21 mouse cellular contexts compared by ENCODE assay signal in the genomic region with DNA sequence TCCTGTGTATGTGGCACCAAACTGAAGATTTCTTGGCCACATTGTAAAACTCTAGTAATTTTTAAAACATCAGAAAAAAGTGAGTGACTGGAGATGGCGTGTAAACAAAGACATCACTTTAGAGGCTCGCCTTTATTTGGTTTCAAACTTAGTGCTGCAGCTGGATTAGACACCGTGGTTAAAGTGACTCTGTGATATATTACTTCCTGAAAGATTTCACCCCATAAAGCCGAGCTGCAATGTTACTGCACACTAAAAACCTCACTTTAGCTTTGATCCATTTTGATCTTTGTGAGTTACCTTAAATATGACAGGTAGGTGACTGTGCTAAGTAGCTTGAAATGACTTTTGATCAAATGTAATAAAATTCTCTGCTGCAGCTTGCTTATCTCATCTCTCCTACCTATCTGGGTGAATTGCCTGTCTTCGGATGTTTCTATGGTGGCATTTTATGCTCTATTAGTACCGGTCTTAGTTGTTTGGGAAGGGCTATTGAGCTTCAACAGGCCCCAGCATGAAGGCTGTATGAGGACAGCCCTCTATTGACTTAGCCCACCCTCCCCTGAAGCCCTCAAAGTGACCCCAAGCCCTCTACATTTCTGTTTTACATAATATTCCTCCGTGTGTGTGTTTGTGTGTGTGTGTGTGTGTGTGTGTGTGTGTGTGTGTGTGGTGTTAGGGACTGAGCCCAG. TPM values are rescaled to one million over a fixed set of nuclear protein-coding genes. Genes with fewer than 3 reads are reported as not detected.
DNase-seq lines count a peak whose midpoint lies in the region; ATAC-seq and TF ChIP-seq lines count a peak whose summit lies in the region.
"Had no signal": no experiment of that assay in that cellular context is flagged by ENCODE, and none has a peak within 500 bp of the region (broad histone marks: within the 10 kb centered on the region; RNA-seq: fewer than 3 reads in every experiment).

No protein-coding gene starts in this region.

- TF ChIP-seq CTCF in lung, embryonic 14.5 days (IDR thresholded peaks at IDR 0.05; ENCODE audit: low read depth), result no peak

- no peaks in the 10 kb centered on the region for H3K27me3 ChIP-seq in lung, embryonic 14.5 days (ENCODE audit: insufficient read depth, low read length)
- H3K27me3 ChIP-seq in midbrain, embryonic 11.5 days (ENCODE audit: control insufficient read depth, insufficient read depth, low read length), result no peaks in the 10 kb centered on the region
- H3K27me3 ChIP-seq: CH12.LX; embryonic facial prominence, embryonic 12.5 days; forebrain, embryonic 15.5 days had no signal

- no peaks in the 10 kb centered on the region for H3K36me3 ChIP-seq in lung, embryonic 14.5 days (ENCODE audit: insufficient read depth)
- no peaks in the 10 kb centered on the region for H3K36me3 ChIP-seq in midbrain, embryonic 11.5 days (ENCODE audit: control insufficient read depth, insufficient read depth, low read length)
- H3K36me3 ChIP-seq: embryonic facial prominence, embryonic 12.5 days; forebrain, embryonic 15.5 days; heart, embryonic 10.5 days had no signal

- H3K4me2 ChIP-seq in lung, embryonic 14.5 days, result no peak overlapping the region
- no peak overlapping the region for H3K4me2 ChIP-seq in midbrain, embryonic 11.5 days
- H3K4me2 ChIP-seq: embryonic facial prominence, embryonic 12.5 days; forebrain, embryonic 15.5 days; hindbrain, embryonic 14.5 days had no signal

- no peak overlapping the region for H3K9ac ChIP-seq in lung, embryonic 14.5 days
- H3K9ac ChIP-seq in midbrain, embryonic 11.5 days (ENCODE audit: low read length), result no peak overlapping the region
- H3K9ac ChIP-seq: embryonic facial prominence, embryonic 12.5 days; forebrain, embryonic 15.5 days; hindbrain, embryonic 14.5 days had no signal

- no peak overlapping the region for H3K27ac ChIP-seq in lung, embryonic 14.5 days (ENCODE audit: low read depth)
- no peak overlapping the region for H3K27ac ChIP-seq in midbrain, embryonic 11.5 days (ENCODE audit: low read depth, low read length)
- H3K27ac ChIP-seq: embryonic facial prominence, embryonic 12.5 days; forebrain, embryonic 15.5 days; heart, embryonic 10.5 days; hindbrain, embryonic 14.5 days had no signal

- 18% methylated on average over 7 of the region's 7 CpGs for WGBS in lung, embryonic 14.5 days
- WGBS in midbrain, embryonic 11.5 days, result 62% methylated on average over 7 of the region's 7 CpGs

- no peaks in the 10 kb centered on the region for H3K4me1 ChIP-seq in lung, embryonic 14.5 days (ENCODE audit: insufficient read depth)
- no peaks in the 10 kb centered on the region for H3K4me1 ChIP-seq in midbrain, embryonic 11.5 days (ENCODE audit: control insufficient read depth, insufficient read depth, low read length)
- H3K4me1 ChIP-seq: embryonic facial prominence, embryonic 12.5 days; heart, embryonic 10.5 days had no signal

- no peaks in the 10 kb centered on the region for H3K9me3 ChIP-seq in lung, embryonic 14.5 days (ENCODE audit: low read depth, low read length)
- H3K9me3 ChIP-seq in midbrain, embryonic 11.5 days (ENCODE audit: control insufficient read depth, low read length), result no peaks in the 10 kb centered on the region
- H3K9me3 ChIP-seq: embryonic facial prominence, embryonic 12.5 days; forebrain, embryonic 15.5 days; heart, embryonic 10.5 days had no signal

- no peak for ATAC-seq in lung, embryonic 14.5 days (ENCODE audit: insufficient read depth)
- ATAC-seq in midbrain, embryonic 11.5 days (ENCODE audit: low FRiP score), result no peak; the same call in 1 of the 2 replicates
- ATAC-seq: activated CD4-positive, CD25-positive, alpha-beta regulatory T cell, adult 4 months; forebrain, embryonic 15.5 days; inflammation-experienced regulatory T-cells, adult 6 months; Patski had no signal

- no peak overlapping the region for H3K4me3 ChIP-seq in lung, embryonic 14.5 days (ENCODE audit: low read depth, low read length)
- no peak overlapping the region for H3K4me3 ChIP-seq in midbrain, embryonic 11.5 days (ENCODE audit: low read depth, low read length)
- H3K4me3 ChIP-seq: embryonic facial prominence, embryonic 12.5 days; forebrain, embryonic 15.5 days; heart, embryonic 10.5 days had no signal

- peak; percentile 22 for DNase-seq in embryo, embryonic 11 days
- no peak for DNase-seq in embryo, embryonic 9.5 days (ENCODE audit: extremely low spot score)
- peak; percentile 41 for DNase-seq in lung, embryonic 14.5 days
- DNase-seq in lung, postnatal 25 days (ENCODE audit: low spot score), result no peak
- peak; percentile 24 for DNase-seq in hindlimb bud, embryonic 11.5 days (ENCODE audit: extremely low spot score, low read depth, low spot score)
- no peak for DNase-seq in midbrain, embryonic 11.5 days (ENCODE audit: low spot score, missing footprints)
- DNase-seq in layer of hippocampus, adult 8-10 months (ENCODE audit: low spot score in 2 of 2), result no peak
- DNase-seq: adrenal gland, postnatal 25 days; cerebellum, adult 18-20 months; gastrocnemius, postnatal 10 days; heart, adult 18-20 months; heart, postnatal 10 days; heart, postnatal 4 days had no signal

RNA-seq across cellular contexts. Expression of gene Cnr1, which starts 32.1 kb away (rescaled TPM):
- polyA plus RNA-seq in lung, embryonic 14.5 days (2014; fragmentation: Nextera tagmentation; extraction: Ambion mirVana), result 0.71 and 0.89 TPM in 2 replicates
- 15.9 and 17.5 TPM in 2 replicates for polyA plus RNA-seq in midbrain, embryonic 11.5 days (2014; fragmentation: Nextera tagmentation; extraction: Ambion mirVana)
- total RNA-seq in layer of hippocampus, adult 8-10 months (2022), result 100 to 1,000 TPM; 150 to 169 (median 158) TPM
- total RNA-seq: CH12.LX had no signal
- polyA plus RNA-seq: activated CD4-positive, CD25-positive, alpha-beta regulatory T cell, adult 4 months; inflammation-experienced regulatory T-cells, adult 6 months; Patski had no signal

Comparison
In these comparisons a context has a peak if more than half of its experiments do, and no peak if none do; other contexts are left out.
1. DNase-seq: peak in embryo, embryonic 11 days (single experiment), lung, embryonic 14.5 days (single experiment) and hindlimb bud, embryonic 11.5 days (single experiment); none in embryo, embryonic 9.5 days (single experiment), lung, postnatal 25 days (single experiment), midbrain, embryonic 11.5 days (single experiment) and layer of hippocampus, adult 8-10 months (0 of 2).